Mouse (Mus musculus) cerebellum, adult 2 months (tissue): Measurements from ENCODE around the gene Pdlim5.

ENCODE experiments used
- CTCF ChIP-seq: fragments of 200-500 bp; IDR thresholded peaks from 2 replicates; pipeline ENCODE4 v1.5.1; 2011; ENCODE audit warnings: low read depth, mild to moderate bottlenecking, control low read depth, low read length, moderate library complexity, borderline replicate concordance; ENCODE audit not compliant: insufficient read depth
- POLR2A ChIP-seq: fragments of 200-500 bp; IDR thresholded peaks from 2 replicates; pipeline ENCODE4 v1.6.1; 2011; ENCODE audit warnings: low read length, control low read depth, borderline replicate concordance; ENCODE audit not compliant: insufficient read depth

GRCm38 (mm10) chr3:142330425-142330824, 65.1 kb downstream of the Pdlim5 start:
- TF ChIP-seq CTCF = no peak
- no peak for TF ChIP-seq POLR2A
